Mouse (Mus musculus): ENCODE measurements at regions not wholly inside any gene's neighbourhood (a gene's known extent, or its start where the extent isn't known, plus 50 kb on each side); places are given as distances from the start of the nearest gene placed in this dataset.
A peak's percentile ranks its signal among the peaks of the same experiment; 100 is the strongest.
"Not testable (repeated sequence)": the region's sequence is repeated elsewhere in the genome, so short reads cannot be mapped to it uniquely, and the experiment has no call there.

DNA sequence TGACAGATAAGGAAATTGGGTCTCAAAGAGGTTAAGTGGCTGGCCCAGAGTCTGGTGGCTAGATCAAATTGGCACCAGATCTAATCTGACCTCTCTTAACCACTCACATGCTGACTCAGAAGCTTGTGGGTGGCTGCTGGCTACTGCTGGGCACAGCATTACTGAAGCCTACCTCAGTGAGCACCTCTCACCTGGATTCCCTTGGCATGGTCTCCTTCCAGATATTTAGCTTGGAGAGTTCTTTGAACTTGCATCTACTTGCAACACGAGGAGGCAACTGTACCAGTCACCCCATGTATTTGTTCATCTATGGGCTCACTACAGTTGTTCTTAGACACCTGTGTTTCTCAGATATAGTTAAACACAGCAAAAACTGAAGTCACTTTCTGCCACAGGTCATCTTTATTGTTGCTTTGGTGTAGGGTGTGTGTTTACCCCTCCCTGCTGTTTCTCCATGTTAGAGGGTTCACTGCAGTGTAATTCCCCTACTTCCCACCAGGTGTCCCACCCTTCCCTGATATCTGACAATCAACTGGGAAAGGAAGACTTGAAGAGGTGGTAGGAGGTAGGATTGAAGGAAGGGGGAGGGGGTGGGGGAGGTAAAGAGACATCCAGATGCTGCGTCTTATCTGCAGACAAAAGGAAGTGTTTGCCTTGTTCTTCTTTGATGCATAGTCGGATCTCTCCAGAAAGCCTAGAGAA, 133.7 kb upstream of the Camk1g start:
- Histone ChIP-seq H3K9me3 (replicated peaks) (no peaks in the 10 kb centered on the region), H3K27me3 (no peaks in the 10 kb centered on the region), H3K27ac (no peak overlapping the region), H3K4me2 (no peak overlapping the region), H3K4me1 (replicated peaks) (peaks cover 9% of the 10 kb centered on the region), H3K4me3 (replicated peaks) (no peak overlapping the region), H3K36me3 (no peaks in the 10 kb centered on the region), H3K9ac (no peak overlapping the region)
- 21% methylated on average over 3 of the region's 3 CpGs for WGBS (ENCODE audit: insufficient replicate concordance)
- DNase-seq, result no peak
- no peak; the same call in 1 of the 2 replicates for ATAC-seq (ENCODE audit: low read depth)

DNA sequence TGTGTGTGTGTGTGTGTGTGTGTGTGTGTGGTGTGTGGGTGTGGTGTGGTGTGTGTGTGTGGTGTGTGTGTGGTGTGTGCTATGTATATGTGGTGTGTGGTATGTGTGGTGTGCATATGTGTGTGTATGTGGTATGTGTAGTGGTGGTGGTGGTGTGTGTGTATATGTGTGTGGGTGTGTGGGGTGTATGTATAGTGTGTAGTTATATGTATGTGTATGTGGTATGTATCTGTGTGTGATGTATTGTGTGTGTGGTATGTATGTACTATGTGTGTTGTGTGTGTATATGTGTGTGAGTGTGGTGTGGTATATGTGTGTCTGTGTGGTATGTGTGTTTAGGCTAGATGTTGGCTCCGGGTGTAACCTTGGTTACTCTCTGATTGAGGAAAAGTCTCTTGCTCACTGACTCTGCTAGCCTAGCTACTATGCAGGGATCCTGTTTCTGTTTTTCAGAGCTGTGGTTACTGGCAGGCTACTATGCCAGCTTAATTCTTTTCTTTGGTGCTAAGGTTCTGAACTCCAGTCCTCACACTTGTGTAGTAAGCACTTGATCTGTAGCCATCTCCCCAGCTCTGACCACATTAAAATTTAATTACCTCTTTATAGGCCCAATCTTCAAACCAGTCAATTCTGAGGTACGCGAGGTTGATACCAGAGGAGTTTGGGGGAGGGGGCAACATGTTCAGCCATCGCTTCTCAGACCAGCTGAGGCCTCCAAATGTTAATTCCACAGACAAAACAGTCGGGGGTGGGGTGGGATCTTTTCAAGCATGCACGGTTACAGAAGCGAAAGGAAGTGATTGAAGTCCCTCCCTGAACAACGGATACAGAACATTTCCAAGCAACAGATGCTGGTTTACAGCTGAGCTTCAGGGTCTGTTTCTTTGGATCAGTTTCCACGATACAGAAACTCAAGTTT, 126.4 kb upstream of the Camk1g start:
- WGBS (ENCODE audit: insufficient replicate concordance), result 61% methylated on average over 9 of the region's 9 CpGs
- H3K4me2 ChIP-seq, result no peak overlapping the region
- H3K27me3 ChIP-seq, result no peaks in the 10 kb centered on the region
- H3K27ac ChIP-seq, result no peak overlapping the region
- H3K4me1 ChIP-seq (replicated peaks), result no peaks in the 10 kb centered on the region
- no peaks in the 10 kb centered on the region for H3K36me3 ChIP-seq
- H3K9me3 ChIP-seq (replicated peaks), result no peaks in the 10 kb centered on the region
- peak; percentile 34; the same call in 1 of the 2 replicates for ATAC-seq (ENCODE audit: low read depth)
- no peak for DNase-seq
- no peak overlapping the region for H3K4me3 ChIP-seq (replicated peaks)
- H3K9ac ChIP-seq, result no peak overlapping the region

- no peak for ATAC-seq (ENCODE audit: low read depth)
- no peaks in the 10 kb centered on the region for H3K4me1 ChIP-seq (replicated peaks)
- no peak overlapping the region for H3K9ac ChIP-seq
- no peaks in the 10 kb centered on the region for H3K9me3 ChIP-seq (replicated peaks)
- no peaks in the 10 kb centered on the region for H3K36me3 ChIP-seq
- 58% methylated on average over 6 of the region's 6 CpGs for WGBS (ENCODE audit: insufficient replicate concordance)
- H3K4me3 ChIP-seq (replicated peaks), result no peak overlapping the region
- H3K27ac ChIP-seq, result no peak overlapping the region
- H3K27me3 ChIP-seq, result no peaks in the 10 kb centered on the region
- no peak overlapping the region for H3K4me2 ChIP-seq
- DNase-seq, result no peak
Measured at GRCm38 (mm10) chr1:193488039-193488438, 117.9 kb upstream of the Camk1g start.

- not testable (repeated sequence) for H3K9me3 ChIP-seq (replicated peaks); H3K36me3 ChIP-seq; H3K4me2 ChIP-seq; H3K4me3 ChIP-seq (replicated peaks); DNase-seq; H3K27me3 ChIP-seq; H3K9ac ChIP-seq; ATAC-seq (ENCODE audit: low read depth); H3K27ac ChIP-seq; H3K4me1 ChIP-seq (replicated peaks)
- WGBS (ENCODE audit: insufficient replicate concordance), result 12% methylated on average over 2 of the region's 2 CpGs
Measured at GRCm38 (mm10) chr1:193486668-193487067, 116.6 kb upstream of the Camk1g start.

DNA sequence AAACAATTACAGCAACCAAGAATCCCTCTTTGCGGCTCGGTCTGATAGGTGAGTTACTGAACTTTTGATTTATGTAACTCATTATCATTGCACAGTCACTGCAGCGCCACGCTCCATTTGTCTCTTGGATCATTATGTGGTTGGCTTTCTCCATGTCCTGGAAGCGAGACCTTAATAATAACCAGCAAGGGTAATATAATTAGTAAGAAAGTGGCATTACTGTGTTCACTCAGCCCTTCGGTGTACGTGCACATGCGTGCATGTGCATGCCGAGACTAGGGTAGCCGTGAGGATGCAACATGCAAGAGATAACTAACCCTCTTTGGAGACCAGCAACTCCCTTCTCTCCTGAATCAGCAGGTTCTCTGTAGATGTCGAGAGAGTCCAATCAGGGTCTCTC, 114.9 kb upstream of the Camk1g start:
- 80% methylated on average over 11 of the region's 11 CpGs for WGBS (ENCODE audit: insufficient replicate concordance)
- Histone ChIP-seq H3K9ac (no peak overlapping the region), H3K27me3 (no peaks in the 10 kb centered on the region), H3K4me2 (no peak overlapping the region), H3K36me3 (no peaks in the 10 kb centered on the region), H3K4me1 (replicated peaks) (no peaks in the 10 kb centered on the region), H3K4me3 (replicated peaks) (no peak overlapping the region), H3K27ac (no peak overlapping the region), H3K9me3 (replicated peaks) (no peaks in the 10 kb centered on the region)
- DNase-seq, result no peak
- no peak for ATAC-seq (ENCODE audit: low read depth)

DNA sequence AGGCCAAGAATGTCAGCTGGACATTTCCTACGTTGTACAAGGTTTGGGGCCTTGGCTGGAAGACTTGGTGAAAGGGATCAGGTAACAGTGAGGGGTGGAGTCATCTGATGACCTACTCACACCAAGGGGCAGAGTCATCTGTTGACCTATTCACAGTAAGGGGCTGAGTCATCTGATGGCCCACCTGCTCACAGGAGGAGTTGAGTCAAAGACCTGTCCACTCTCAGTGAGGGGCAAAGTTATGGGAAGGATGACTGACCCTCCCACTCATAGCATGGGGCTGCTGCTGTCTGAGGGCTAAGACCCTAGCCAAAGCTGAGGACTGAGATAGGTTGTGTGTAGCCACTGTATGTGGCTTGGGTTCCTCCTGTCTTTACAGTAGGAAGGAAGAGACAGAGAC, 107.2 kb upstream of the Camk1g start:
- H3K27ac ChIP-seq, result no peak overlapping the region
- no peak for ATAC-seq (ENCODE audit: low read depth)
- 60% methylated on average over 1 of the region's 1 CpGs for WGBS (ENCODE audit: insufficient replicate concordance)

DNA sequence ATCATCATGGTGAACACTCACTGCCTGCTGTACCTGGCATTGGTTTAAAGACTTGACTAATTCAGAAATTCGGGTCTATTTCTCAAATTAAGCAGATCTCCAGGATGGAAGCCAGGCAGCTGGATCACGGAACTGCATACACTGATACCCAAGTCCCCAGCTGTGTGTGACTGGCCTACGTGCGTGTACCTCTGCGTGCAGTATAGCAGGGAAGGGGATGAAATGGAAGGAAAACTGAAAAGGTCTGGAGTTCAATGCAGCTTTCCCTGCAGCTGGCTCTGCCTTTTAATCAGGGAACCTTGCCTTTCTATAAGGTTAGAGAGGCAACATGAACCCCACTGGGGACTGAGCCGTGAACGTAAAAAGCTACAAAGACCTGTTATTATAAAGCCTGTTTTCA, 106.7 kb upstream of the Camk1g start:
- WGBS (ENCODE audit: insufficient replicate concordance), result 74% methylated on average over 7 of the region's 7 CpGs
- Histone ChIP-seq H3K27ac (no peak overlapping the region), H3K9me3 (replicated peaks) (no peaks in the 10 kb centered on the region), H3K36me3 (no peaks in the 10 kb centered on the region), H3K27me3 (no peaks in the 10 kb centered on the region), H3K4me2 (no peak overlapping the region), H3K4me3 (replicated peaks) (no peak overlapping the region), H3K4me1 (replicated peaks) (no peaks in the 10 kb centered on the region), H3K9ac (no peak overlapping the region)
- ATAC-seq (ENCODE audit: low read depth) (no peak), DNase-seq (no peak)

More for the DNA sequence above, 107.2 kb upstream of the Camk1g start:
- no peak overlapping the region for H3K9ac ChIP-seq
- H3K4me3 ChIP-seq (replicated peaks), result no peak overlapping the region
- no peaks in the 10 kb centered on the region for H3K9me3 ChIP-seq (replicated peaks)
- no peak for DNase-seq
- no peaks in the 10 kb centered on the region for H3K4me1 ChIP-seq (replicated peaks)
- H3K27me3 ChIP-seq, result no peaks in the 10 kb centered on the region
- H3K4me2 ChIP-seq, result no peak overlapping the region
- H3K36me3 ChIP-seq, result no peaks in the 10 kb centered on the region

GRCm38 (mm10) chr1:193466306-193466705, 96.2 kb upstream of the Camk1g start:
- H3K9ac ChIP-seq, result no peak overlapping the region
- H3K4me3 ChIP-seq (replicated peaks), result no peak overlapping the region
- DNase-seq (no peak), ATAC-seq (ENCODE audit: low read depth) (no peak)
- H3K27ac ChIP-seq, result no peak overlapping the region
- H3K27me3 ChIP-seq, result no peaks in the 10 kb centered on the region
- no peaks in the 10 kb centered on the region for H3K4me1 ChIP-seq (replicated peaks)
- no peaks in the 10 kb centered on the region for H3K9me3 ChIP-seq (replicated peaks)
- H3K36me3 ChIP-seq, result no peaks in the 10 kb centered on the region
- no peak overlapping the region for H3K4me2 ChIP-seq

DNA sequence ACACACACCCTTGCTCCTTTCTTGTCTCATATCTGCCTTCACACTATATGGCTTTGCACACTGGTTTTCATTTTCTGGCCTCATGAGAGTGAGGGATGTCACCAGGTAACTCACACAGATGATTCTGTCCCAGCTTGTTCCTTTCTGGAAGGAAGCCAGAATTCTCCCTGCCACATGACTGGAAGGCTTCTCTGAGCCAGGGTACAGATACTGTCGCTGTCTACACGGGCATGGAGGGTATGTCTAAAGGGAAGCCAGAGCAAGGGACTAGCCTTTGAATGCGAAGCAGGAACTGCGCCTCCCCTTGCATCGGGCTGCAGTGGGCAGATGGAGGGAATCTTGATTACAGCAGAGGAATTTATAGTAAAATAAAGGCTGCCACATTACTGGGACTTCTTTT, 89.6 kb upstream of the Camk1g start:
- no peaks in the 10 kb centered on the region for H3K9me3 ChIP-seq (replicated peaks)
- H3K4me2 ChIP-seq, result no peak overlapping the region
- H3K4me3 ChIP-seq (replicated peaks), result no peak overlapping the region
- WGBS (ENCODE audit: insufficient replicate concordance), result 63% methylated on average over 5 of the region's 5 CpGs
- H3K9ac ChIP-seq, result no peak overlapping the region
- DNase-seq (no peak), ATAC-seq (ENCODE audit: low read depth) (no peak)
- no peaks in the 10 kb centered on the region for H3K36me3 ChIP-seq
- H3K27me3 ChIP-seq, result no peaks in the 10 kb centered on the region
- H3K27ac ChIP-seq, result no peak overlapping the region
- H3K4me1 ChIP-seq (replicated peaks), result no peaks in the 10 kb centered on the region

DNA sequence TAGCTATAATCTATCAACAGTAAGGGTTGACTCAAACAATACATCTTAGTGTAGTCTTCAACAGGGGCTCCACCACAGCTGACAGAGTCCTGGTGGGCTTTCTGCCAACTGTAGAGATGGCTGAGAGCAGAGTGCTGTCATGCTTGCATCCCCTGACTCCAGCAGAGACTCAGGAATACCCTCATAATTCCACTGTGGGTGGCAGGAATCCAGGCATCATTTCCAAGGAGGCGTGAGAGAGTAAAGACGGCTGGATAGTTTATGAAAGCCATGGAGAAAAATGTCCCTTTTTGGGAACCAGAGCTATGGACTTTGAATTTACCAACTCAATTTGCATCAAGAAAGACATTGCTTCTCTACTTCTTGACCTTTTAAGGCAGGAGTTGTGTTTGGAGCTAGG, 87.8 kb upstream of the Camk1g start:
- 58% methylated on average over 2 of the region's 2 CpGs for WGBS (ENCODE audit: insufficient replicate concordance)
- H3K4me2 ChIP-seq, result no peak overlapping the region
- H3K27ac ChIP-seq, result no peak overlapping the region
- no peaks in the 10 kb centered on the region for H3K36me3 ChIP-seq
- no peaks in the 10 kb centered on the region for H3K27me3 ChIP-seq
- no peaks in the 10 kb centered on the region for H3K9me3 ChIP-seq (replicated peaks)
- ATAC-seq (ENCODE audit: low read depth) (no peak), DNase-seq (no peak)
- H3K9ac ChIP-seq, result no peak overlapping the region
- H3K4me3 ChIP-seq (replicated peaks), result no peak overlapping the region
- H3K4me1 ChIP-seq (replicated peaks), result no peaks in the 10 kb centered on the region

DNA sequence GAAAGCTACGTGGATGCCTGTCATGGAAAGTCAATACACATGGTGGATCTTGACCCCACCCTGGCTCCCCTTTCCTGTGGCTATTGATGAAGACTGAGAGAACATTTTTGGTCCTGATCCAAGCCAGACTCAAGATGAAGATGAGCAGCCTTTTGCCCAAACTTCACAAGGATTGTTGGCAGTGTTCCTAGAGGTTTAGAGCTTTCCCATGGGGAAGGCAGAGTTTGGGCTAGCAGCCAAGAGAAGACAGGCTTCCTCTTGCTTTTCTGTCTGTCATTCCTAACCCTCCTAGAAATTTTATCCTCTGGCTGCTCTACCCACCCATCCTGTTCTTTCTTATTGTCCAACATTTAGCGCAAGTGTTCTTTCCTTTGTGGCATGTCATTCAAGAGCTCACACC, 83.6 kb upstream of the Camk1g start:
- Histone ChIP-seq H3K9me3 (replicated peaks) (no peaks in the 10 kb centered on the region), H3K36me3 (no peaks in the 10 kb centered on the region), H3K27ac (no peak overlapping the region), H3K4me2 (no peak overlapping the region), H3K4me3 (replicated peaks) (no peak overlapping the region), H3K27me3 (no peaks in the 10 kb centered on the region), H3K4me1 (replicated peaks) (0 out of 2 replicates have a peak, but pooled peaks cover 2% of the 10 kb centered on the region), H3K9ac (no peak overlapping the region)
- DNase-seq (no peak), ATAC-seq (ENCODE audit: low read depth) (no peak)
- WGBS (ENCODE audit: insufficient replicate concordance), result 67% methylated on average over 2 of the region's 2 CpGs
